Mouse (Mus musculus) CH12.LX (cell line): ENCODE measurements around the gene Stk10.

Experiments
- POLR2A ChIP-seq: IDR thresholded peaks from 2 replicates; pipeline ENCODE4 v1.6.1; 2011; ENCODE audit warnings: low read depth, mild to moderate bottlenecking, improper control_type of control experiment, low read length
- ZNF384 ChIP-seq: IDR thresholded peaks from 2 replicates; pipeline ENCODE4 v1.6.1; 2012; ENCODE audit warnings: low read depth, low read length, improper control_type of control experiment, inconsistent platforms

DNA sequence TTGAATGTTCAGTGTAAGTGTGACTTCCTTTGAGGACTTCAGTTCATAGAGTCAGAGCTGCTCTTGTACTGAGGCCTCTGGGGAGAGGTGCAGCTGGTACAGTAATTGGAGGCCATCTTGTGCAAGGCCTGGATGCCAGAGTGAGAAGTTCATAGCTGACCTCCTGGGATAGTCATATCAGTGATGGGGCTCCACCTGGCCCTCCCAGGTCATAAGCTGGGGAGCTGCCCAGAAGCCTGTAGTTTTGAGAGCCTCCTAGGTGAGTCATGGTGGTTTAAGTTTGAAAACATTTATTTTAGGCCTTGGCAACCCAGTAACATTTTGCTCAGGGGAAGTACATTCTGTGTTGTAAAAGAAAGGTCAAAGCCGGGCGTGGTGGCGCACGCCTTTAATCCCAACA lies 24.9 kb downstream of the Stk10 start:
- TF ChIP-seq ZNF384 (no peak), POLR2A (no peak)
